9 mouse cellular contexts compared by ENCODE assay signal in the genomic region with DNA sequence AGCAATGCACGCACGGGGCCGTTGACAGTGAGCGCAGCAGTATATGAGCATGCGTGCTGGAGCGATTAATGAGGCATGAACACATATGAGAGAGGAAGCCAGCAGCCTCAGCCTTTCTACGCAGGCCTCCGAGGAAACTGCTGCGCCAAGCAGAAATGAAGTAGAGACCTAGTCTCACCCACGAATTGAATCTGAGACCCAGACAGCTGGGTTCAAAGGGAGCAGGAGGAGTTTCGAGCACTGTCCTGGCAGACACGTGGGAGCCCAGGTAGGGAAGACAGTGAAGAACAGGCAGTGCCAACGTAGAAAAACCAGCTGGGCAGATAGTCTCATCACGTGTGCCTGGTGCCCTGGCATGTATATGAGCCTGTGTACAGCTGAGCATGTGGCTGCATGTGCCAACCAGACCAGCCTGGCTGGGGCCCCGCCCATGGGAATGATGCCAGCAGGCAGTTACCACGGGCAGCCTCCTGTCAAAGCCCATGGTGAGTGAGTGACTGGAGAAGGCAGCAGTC. TPM values are rescaled to one million over a fixed set of nuclear protein-coding genes. Genes with fewer than 3 reads are reported as not detected.
A peak's percentile ranks its signal among the peaks of the same experiment; 100 is the strongest.
DNase-seq lines count a peak whose midpoint lies in the region; ATAC-seq and TF ChIP-seq lines count a peak whose summit lies in the region.
"Had no signal": no experiment of that assay in that cellular context is flagged by ENCODE, and none has a peak within 500 bp of the region (broad histone marks: within the 10 kb centered on the region; RNA-seq: fewer than 3 reads in every experiment).

No protein-coding gene starts in this region.

- H3K9ac ChIP-seq in midbrain, embryonic 13.5 days (replicated peaks), result no peak overlapping the region
- H3K9ac ChIP-seq in midbrain, embryonic 11.5 days (ENCODE audit: low read length), result no peak overlapping the region
- H3K9ac ChIP-seq in hindbrain, embryonic 13.5 days, result no peak overlapping the region
- no peak overlapping the region for H3K9ac ChIP-seq in heart, adult 2 months (ENCODE audit: low read depth, low read length)
- H3K9ac ChIP-seq: heart, embryonic 15.5 days had no signal

- WGBS in midbrain, embryonic 13.5 days, result 83% methylated on average over 16 of the region's 16 CpGs
- WGBS in midbrain, embryonic 11.5 days, result 81% methylated on average over 16 of the region's 16 CpGs
- 54% methylated on average over 16 of the region's 16 CpGs for WGBS in hindbrain, embryonic 13.5 days
- WGBS in heart, adult 2 months, result 70% methylated on average over 16 of the region's 16 CpGs

- peak; percentile 40 for ATAC-seq in midbrain, embryonic 13.5 days
- no peak for ATAC-seq in midbrain, embryonic 11.5 days (ENCODE audit: low FRiP score)
- peak; percentile 68 for ATAC-seq in hindbrain, embryonic 13.5 days (ENCODE audit: low FRiP score)

- no peaks in the 10 kb centered on the region for H3K9me3 ChIP-seq in midbrain, embryonic 13.5 days
- no peaks in the 10 kb centered on the region for H3K9me3 ChIP-seq in midbrain, embryonic 11.5 days (ENCODE audit: control insufficient read depth, low read length)
- no peaks in the 10 kb centered on the region for H3K9me3 ChIP-seq in hindbrain, embryonic 13.5 days
- H3K9me3 ChIP-seq: heart, embryonic 15.5 days had no signal

- TF ChIP-seq CTCF in heart, adult 2 months (IDR thresholded peaks at IDR 0.05), result no peak

- no peak overlapping the region for H3K4me2 ChIP-seq in midbrain, embryonic 13.5 days (replicated peaks)
- H3K4me2 ChIP-seq in midbrain, embryonic 11.5 days, result no peak overlapping the region
- peak overlapping the region; percentile 10 for H3K4me2 ChIP-seq in hindbrain, embryonic 13.5 days
- H3K4me2 ChIP-seq: heart, embryonic 15.5 days had no signal

- no peak for TF ChIP-seq EP300 in heart, adult 2 months (IDR thresholded peaks at IDR 0.05; ENCODE audit: insufficient read depth, low read depth, low read length)

- H3K27ac ChIP-seq in midbrain, embryonic 13.5 days, result no peak overlapping the region
- H3K27ac ChIP-seq in midbrain, embryonic 11.5 days (ENCODE audit: low read depth, low read length), result no peak overlapping the region
- H3K27ac ChIP-seq in hindbrain, embryonic 13.5 days, result peak overlapping the region; percentile 79
- no peak overlapping the region for H3K27ac ChIP-seq in heart, adult 2 months
- H3K27ac ChIP-seq: heart, embryonic 15.5 days had no signal

- H3K27me3 ChIP-seq in midbrain, embryonic 13.5 days, result peaks cover 16% of the 10 kb centered on the region
- no peaks in the 10 kb centered on the region; the same call in 1 of the 2 replicates for H3K27me3 ChIP-seq in midbrain, embryonic 11.5 days (ENCODE audit: control insufficient read depth, insufficient read depth, low read length)
- H3K27me3 ChIP-seq in hindbrain, embryonic 13.5 days, result peaks cover 17% of the 10 kb centered on the region
- no peaks in the 10 kb centered on the region for H3K27me3 ChIP-seq in heart, adult 2 months (ENCODE audit: control insufficient read depth, insufficient read depth, low read length)
- H3K27me3 ChIP-seq: heart, embryonic 15.5 days had no signal

- no peak for TF ChIP-seq POLR2A in heart, adult 2 months (IDR thresholded peaks at IDR 0.05; ENCODE audit: insufficient read depth, low read depth, low read length)

- peaks cover 3% of the 10 kb centered on the region for H3K4me1 ChIP-seq in midbrain, embryonic 13.5 days (replicated peaks)
- H3K4me1 ChIP-seq in midbrain, embryonic 11.5 days (ENCODE audit: control insufficient read depth, insufficient read depth, low read length), result peaks cover 1% of the 10 kb centered on the region; the same call in 1 of the 2 replicates
- peaks cover 26% of the 10 kb centered on the region for H3K4me1 ChIP-seq in hindbrain, embryonic 13.5 days (replicated peaks)
- peaks cover 3% of the 10 kb centered on the region for H3K4me1 ChIP-seq in heart, adult 2 months (ENCODE audit: control insufficient read depth, insufficient read depth, low read length)

- H3K79me2 ChIP-seq in heart, adult 2 months (replicated peaks; ENCODE audit: control insufficient read depth, insufficient read depth, low read length), result no peaks in the 10 kb centered on the region

- H3K4me3 ChIP-seq in midbrain, embryonic 13.5 days (replicated peaks), result no peak overlapping the region
- no peak overlapping the region for H3K4me3 ChIP-seq in midbrain, embryonic 11.5 days (ENCODE audit: low read depth, low read length)
- H3K4me3 ChIP-seq in hindbrain, embryonic 13.5 days, result no peak overlapping the region
- H3K4me3 ChIP-seq in heart, adult 2 months, result no peak overlapping the region
- H3K4me3 ChIP-seq: heart, embryonic 15.5 days had no signal

- intact Hi-C loops in heart, adult 2 months (cut with DNase I), result loop anchor here (1.0 to 5.0 kb wide), 2 partner anchors 148 to 273 kb away; no protein-coding TSS in a partner anchor

- DNase-seq in cerebellum, adult 8-10 months, result peak; percentile 20
- no peak for DNase-seq in cerebellum, adult 9-10 months
- DNase-seq in midbrain, embryonic 11.5 days (ENCODE audit: low spot score, missing footprints), result no peak
- peak; percentile 47 for DNase-seq in lung, postnatal 10 days
- no peak for DNase-seq in spleen, postnatal 14 days (ENCODE audit: low spot score in 2 of 2)
- no peak for DNase-seq in heart, adult 2 months

- H3K36me3 ChIP-seq in midbrain, embryonic 13.5 days, result no peaks in the 10 kb centered on the region
- H3K36me3 ChIP-seq in midbrain, embryonic 11.5 days (ENCODE audit: control insufficient read depth, insufficient read depth, low read length), result no peaks in the 10 kb centered on the region
- no peaks in the 10 kb centered on the region for H3K36me3 ChIP-seq in hindbrain, embryonic 13.5 days
- H3K36me3 ChIP-seq in heart, adult 2 months (ENCODE audit: control insufficient read depth, insufficient read depth, low read length), result no peaks in the 10 kb centered on the region
- H3K36me3 ChIP-seq: heart, embryonic 15.5 days had no signal

RNA-seq across cellular contexts. Expression of gene Ctdspl, which starts 6.5 kb away (rescaled TPM):
- 5.2 and 6.2 TPM in 2 replicates for polyA plus RNA-seq in midbrain, embryonic 13.5 days (2015; fragmentation: Nextera tagmentation; extraction: Ambion mirVana)
- 4.9 and 5.5 TPM in 2 replicates for polyA plus RNA-seq in midbrain, embryonic 11.5 days (2014; fragmentation: Nextera tagmentation; extraction: Ambion mirVana)
- 7.3 and 8.1 TPM in 2 replicates for polyA plus RNA-seq in hindbrain, embryonic 13.5 days (2015; fragmentation: Nextera tagmentation; extraction: Ambion mirVana)
- 1 to 10 TPM; 9.0 to 9.7 TPM for total RNA-seq in heart, adult 2 months (2021)
- polyA plus RNA-seq in heart, adult 2 months (2012; rRNA removed), result 8.5 and 9.6 TPM in 2 replicates

Comparison
In these comparisons a context has a peak if more than half of its experiments do, and no peak if none do; other contexts are left out.
1. DNase-seq: peak in cerebellum, adult 8-10 months (single experiment) and lung, postnatal 10 days (single experiment); none in cerebellum, adult 9-10 months (single experiment), midbrain, embryonic 11.5 days (single experiment), spleen, postnatal 14 days (0 of 2) and heart, adult 2 months (0 of 2).